Mouse (Mus musculus) layer of hippocampus, adult 2 months (tissue): Measurements from ENCODE around the gene Trim65. TPM values are rescaled to one million over a fixed set of nuclear protein-coding genes. Genes with fewer than 3 reads are reported as not detected.
"Not testable (repeated sequence)": the region's sequence is repeated elsewhere in the genome, so short reads cannot be mapped to it uniquely, and the experiment has no call there.

Experiments
- DNase-seq, 2 experiments: peaks; one replicate each; pipeline ENCODE4 v3.0.0; 2022; ENCODE audit warnings: low spot score in 2 of 2
- H3K27ac ChIP-seq: fragments of 200-600 bp; 2 replicates; pipeline ENCODE4 v1.8.1; 2022
- H3K4me3 ChIP-seq: fragments of 200-600 bp; 2 replicates; pipeline ENCODE4 v1.8.1; 2022; ENCODE audit warnings: mild to moderate bottlenecking
- CTCF ChIP-seq: fragments of 200-600 bp; conservative IDR thresholded peaks from 2 replicates; pipeline ENCODE4 v1.8.1; 2022; ENCODE audit warnings: antibody characterized with exemption, mild to moderate bottlenecking, moderate library complexity
- total RNA-seq, 2 experiments: library from RNA; stranded (reverse); gene quantifications; 2 replicates each; pipeline ENCODE4 v1.2.3; 2021

The Trim65 gene
- total RNA-seq, 2 experiments from 2014 or later = 6.9 to 7.7 TPM

DNA sequence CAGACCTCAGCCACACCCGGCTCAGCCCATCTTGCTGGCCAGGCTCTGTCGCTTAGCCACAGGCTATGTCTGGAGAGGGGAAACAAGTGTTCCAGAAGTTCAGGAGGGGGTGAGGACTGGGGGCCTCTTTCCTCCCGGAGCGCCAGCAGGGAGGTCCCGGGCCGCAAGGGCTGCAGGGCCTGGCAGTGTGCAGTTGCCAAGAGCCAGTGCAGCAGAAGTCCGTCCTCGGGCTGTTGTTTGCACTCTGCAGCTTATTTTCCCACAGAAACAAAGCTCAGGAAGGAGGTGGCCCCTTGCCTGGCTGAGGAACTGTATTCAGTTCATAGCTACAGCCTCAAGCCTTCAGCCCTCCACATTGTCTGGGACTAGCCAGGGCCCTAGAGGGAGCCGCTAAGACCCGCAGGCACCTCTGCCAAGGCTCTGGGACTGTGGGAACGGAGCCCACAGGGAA is 29.0 kb downstream of the Trim65 start:
- no peak for DNase-seq
- TF ChIP-seq CTCF = peak; percentile 20; the same call in 1 of the 2 replicates
- no peak overlapping the region for H3K4me3 ChIP-seq
- H3K27ac ChIP-seq = peak overlapping the region; percentile 85

DNA sequence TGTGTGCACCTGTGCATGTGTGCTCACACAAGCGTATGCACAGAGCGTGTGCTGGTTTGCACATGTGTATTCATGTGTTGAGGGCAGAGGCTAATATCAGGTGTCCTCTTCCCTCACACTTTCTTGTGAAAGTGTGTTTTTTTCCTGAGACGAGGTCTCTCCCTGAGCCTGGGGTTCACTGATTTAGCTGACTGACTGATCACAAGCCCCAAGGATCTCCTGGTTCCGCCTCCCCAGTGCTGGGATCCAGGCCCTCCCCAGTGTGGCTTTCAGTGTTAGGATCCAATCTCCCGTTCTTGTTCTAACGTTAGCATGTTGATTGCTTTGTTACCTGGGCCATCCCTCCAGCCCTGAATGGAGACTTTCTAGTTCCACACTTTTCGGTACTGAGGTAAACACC is 30.1 kb downstream of the Trim65 start:
- no peak for TF ChIP-seq CTCF
- DNase-seq = no peak
- Histone ChIP-seq H3K4me3 (no peak overlapping the region), H3K27ac (peak overlapping the region; percentile 85)

- Histone ChIP-seq H3K4me3 (no peak overlapping the region), H3K27ac (no peak overlapping the region)
- TF ChIP-seq CTCF = no peak
- no peak for DNase-seq
Measured at GRCm38 (mm10) chr11:116100385-116100784, 30.5 kb downstream of the Trim65 start.

DNA sequence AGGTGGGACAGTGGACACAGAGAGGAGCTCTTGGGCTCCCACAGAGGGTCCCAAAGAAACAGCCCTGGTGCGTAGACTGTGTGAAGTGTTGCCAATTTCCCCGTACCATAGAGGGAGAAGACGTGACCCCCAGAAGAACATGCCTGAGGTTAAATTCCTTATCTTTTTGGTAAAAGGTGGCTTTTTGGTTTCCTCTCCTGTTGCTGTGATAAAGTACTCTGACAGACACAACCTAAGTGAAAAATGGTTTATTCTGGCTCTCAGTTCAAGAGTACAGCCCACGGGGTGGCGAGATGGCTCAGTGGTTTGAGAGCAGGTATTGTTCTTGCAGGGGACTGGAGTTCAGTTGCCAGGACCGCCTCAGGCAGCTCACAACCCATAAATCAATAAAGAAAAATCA is 31.5 kb downstream of the Trim65 start:
- no peak for DNase-seq
- Histone ChIP-seq H3K27ac (peak overlapping the region; percentile 11; the same call in 1 of the 2 replicates), H3K4me3 (no peak overlapping the region)
- TF ChIP-seq CTCF = no peak

DNA sequence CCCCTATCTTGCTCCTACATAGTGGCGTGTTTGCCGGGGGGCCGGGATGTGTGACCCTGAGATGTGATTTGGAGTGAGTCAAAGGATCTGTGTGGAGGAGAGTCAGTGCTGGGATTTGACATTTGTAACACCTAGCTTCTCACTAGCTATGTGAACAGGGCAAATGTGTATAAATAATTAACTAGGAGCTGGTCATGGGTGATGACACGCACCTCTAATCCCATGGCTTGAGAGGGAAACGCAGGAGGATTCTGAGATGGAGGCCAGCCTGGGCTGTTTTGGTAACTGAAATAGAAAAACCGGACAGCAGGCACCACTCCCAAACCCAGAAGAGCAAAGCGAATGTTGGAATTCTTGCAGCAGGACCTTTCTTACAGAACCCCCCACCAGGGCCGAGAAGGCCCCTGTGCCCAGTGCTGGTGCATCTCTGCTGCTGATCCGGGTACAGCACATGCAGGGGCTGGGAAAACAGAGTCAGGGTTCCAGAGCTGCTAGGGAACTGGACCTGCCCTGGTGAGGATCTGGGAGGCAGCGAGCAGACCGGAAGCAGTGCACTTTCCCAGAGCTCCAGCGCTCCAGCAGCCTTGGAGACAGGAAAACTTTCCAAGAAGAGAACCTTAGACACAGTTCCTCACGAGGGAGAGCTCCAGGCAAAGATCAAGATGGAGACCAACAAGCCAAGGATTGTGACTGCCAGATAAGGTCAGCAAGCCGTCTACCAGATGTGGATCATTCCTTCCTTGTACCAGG is 32.0 kb downstream of the Trim65 start:
- DNase-seq = no peak

GRCm38 (mm10) chr11:116096213-116097108 is 34.5 kb downstream of the Trim65 start:
- Histone ChIP-seq H3K4me3 (no peak overlapping the region), H3K27ac (no peak overlapping the region)
- no peak for DNase-seq
- peak; percentile 72 for TF ChIP-seq CTCF

More for the DNA sequence above, 32.0 kb downstream of the Trim65 start:
- no peak overlapping the region for H3K4me3 ChIP-seq
- TF ChIP-seq CTCF = no peak
- H3K27ac ChIP-seq = peak overlapping the region; percentile 11; the same call in 1 of the 2 replicates

GRCm38 (mm10) chr11:116095573-116095972 is 35.4 kb downstream of the Trim65 start:
- Histone ChIP-seq H3K27ac (no peak overlapping the region), H3K4me3 (no peak overlapping the region)
- DNase-seq = no peak
- TF ChIP-seq CTCF = no peak

DNA sequence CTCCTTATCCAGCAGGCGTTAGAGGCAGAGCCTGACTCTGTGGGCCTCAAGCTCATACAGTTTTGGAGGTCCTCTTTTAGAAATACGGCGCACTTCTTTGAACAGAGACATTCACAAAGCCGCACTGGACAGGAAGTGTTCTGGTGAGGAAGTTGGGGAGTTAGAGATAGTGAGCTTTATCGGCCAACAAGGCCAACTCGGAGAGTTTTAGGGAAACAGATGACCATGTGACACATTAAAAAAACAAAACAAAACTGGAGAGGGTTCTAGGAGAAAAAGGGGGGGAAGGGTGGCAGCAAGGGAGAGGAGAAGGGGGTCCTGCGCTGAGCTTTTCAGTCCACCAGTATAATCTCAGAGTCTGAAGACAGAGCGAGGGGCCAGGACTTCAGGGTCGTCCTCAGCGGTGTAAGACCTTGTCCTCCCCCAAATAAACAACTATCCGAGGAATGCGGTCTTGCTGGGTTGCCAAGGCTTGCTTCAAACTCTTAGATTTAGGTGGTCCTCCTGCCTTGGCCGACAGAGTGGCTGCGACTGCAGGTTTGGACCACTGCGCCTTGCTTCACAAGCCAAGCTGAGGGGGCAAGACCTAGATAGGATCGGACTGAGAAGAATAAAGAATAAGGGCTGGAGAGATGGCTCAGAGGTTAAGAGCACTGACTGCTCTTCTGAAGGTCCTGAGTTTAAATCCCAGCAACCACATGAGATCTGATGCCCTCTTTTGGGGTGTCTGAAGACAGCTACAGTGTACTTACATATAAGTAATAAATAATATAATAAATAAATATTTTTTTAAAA is 37.0 kb downstream of the Trim65 start:
- peak overlapping the region; percentile 63 for H3K27ac ChIP-seq
- no peak overlapping the region for H3K4me3 ChIP-seq
- TF ChIP-seq CTCF = no peak
- DNase-seq = no peak

- not testable (repeated sequence) for H3K4me3 ChIP-seq, DNase-seq, H3K27ac ChIP-seq
- TF ChIP-seq CTCF = 0 out of 2 replicates have a peak, but pooled peaks have one; percentile 7
Measured at GRCm38 (mm10) chr11:116092959-116093358, 38.0 kb downstream of the Trim65 start.

DNA sequence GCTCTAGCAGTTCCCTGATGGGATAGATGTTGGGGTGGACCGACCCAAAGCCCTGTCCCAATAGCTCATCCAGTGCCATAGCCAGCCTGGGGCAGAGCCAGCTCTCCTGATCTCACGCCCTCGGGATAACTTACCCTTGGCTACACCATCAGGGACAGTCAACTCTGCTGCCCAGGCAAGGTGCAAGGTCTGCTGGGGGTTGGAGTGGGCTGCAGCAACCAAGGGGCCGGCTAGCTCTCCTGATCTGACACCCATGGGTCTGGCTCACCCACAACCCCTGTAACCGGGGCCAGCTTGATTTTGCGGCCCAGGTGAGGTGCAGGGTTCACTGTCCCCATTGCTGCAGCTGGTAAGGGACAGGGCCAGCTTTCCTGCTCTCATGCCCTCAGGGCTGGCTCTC is 39.3 kb downstream of the Trim65 start:
- H3K27ac ChIP-seq = no peak overlapping the region
- H3K4me3 ChIP-seq = no peak overlapping the region
- no peak for TF ChIP-seq CTCF
- no peak for DNase-seq

- DNase-seq = no peak
- no peak for TF ChIP-seq CTCF
- Histone ChIP-seq H3K27ac (no peak overlapping the region), H3K4me3 (no peak overlapping the region)
Measured at GRCm38 (mm10) chr11:116089545-116089944, 41.4 kb downstream of the Trim65 start.

DNA sequence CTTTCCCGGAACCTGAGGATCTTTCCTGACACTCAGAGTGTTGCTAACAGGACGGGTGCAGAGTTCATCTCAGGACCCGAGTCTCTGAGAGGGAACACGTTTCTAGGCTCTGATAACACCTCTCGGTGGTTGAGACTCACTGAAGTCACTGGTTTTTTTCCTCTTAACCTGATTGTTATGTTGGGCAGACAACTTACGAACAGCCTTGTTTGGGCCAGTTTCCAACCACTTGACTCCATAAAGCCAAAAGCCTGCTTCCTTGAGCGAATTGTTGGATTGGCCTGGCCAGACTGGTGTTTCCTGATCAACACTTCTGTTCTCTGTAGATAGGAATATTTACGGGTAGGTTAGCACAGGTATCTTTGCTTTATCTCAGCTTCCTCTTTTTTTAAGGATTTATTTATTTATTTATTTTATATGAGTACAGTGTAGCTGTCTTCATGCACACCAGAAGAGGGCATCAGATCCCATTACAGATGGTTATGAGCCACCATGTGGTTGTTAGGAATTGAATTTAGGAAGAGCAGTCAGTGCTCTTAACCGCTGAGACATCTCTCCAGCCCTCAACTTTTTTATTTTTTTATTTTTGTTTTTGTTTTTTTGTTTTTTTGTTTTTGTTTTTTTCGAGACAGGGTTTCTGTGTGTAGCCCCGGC is 42.1 kb downstream of the Trim65 start:
- peak; percentile 64 for TF ChIP-seq CTCF
- Histone ChIP-seq H3K4me3 (no peak overlapping the region), H3K27ac (no peak overlapping the region)
- no peak for DNase-seq
